Mouse (Mus musculus): ENCODE measurements at regions not wholly inside any gene's neighbourhood (a gene's known extent, or its start where the extent isn't known, plus 50 kb on each side); places are given as distances from the start of the nearest gene placed in this dataset.
A peak's percentile ranks its signal among the peaks of the same experiment; 100 is the strongest.
"Not testable (repeated sequence)": the region's sequence is repeated elsewhere in the genome, so short reads cannot be mapped to it uniquely, and the experiment has no call there.

DNA sequence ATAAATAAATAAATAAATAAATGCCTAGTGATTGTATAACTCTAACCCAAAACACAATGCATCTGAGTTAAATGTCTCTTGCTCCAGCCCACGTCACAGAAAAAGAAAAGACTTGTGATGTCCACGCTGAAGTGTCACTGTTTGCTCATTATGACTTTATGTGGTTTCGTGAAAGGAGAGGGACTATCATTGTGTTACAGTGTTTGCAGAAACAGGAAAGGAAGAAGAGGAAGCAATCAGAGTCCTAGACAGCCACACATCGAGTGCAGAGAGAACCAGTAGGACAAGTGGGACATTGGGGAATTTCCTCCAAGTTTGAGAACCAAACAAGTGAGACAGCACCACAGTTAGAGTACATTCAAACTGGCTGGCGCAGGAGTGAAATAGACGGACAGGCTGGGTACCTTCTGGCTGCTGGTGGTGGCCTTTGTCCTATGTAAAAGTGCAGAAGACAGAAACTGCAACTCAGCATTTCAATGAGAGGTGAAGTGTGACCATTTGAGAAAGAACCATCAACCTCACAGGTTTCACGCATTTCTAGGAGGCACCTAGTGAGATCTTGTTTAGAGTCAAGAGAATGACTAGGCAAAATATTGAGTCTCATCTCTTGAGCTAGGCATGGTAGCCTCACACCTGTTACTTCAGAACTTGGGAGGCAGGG lies 59.6 kb downstream of the Fasl start:
- no peak for DNase-seq (ENCODE audit: low read depth, low spot score)

DNA sequence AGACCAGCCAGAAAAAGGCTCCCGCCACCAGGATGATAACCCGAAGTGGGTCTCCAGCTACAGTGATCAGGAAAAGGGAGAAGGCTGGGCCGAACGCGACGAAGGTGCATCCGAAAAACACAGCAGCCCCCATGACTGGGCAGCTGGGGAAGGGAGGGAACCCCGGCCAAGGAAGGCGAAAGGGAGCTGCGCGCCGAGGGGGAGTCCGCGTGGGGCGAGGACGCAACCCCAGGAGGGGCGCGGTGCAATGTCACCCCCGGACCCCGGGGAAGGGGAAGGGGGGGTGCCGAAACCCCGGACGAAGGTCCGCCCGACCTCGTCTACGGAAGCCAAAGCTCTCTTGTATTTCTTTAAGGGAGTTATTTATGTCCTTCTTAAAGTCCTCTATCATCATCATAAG lies 60.9 kb downstream of the Fasl start:
- DNase-seq (ENCODE audit: low read depth, low spot score): not testable (repeated sequence)

DNA sequence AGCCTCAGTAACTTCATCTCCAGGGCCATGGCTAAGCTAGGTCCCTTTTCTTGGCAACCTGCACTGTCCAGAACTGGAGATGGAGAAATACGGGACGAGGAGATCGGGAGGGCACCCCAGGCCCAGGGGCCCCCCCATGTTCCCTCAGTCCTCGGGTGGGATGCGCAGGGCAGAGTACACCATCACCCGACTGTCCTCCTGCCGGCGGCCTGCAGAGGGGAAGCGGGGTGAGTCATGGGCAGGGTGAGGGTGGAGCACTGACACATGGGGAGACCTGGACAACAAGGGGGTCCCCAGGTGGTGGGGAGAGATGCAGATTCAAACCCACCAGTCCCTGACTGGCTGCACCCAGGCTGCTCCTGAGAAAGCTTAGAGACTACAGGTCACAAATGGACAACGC lies 62.2 kb downstream of the Fasl start:
- not testable (repeated sequence) for DNase-seq (ENCODE audit: low read depth, low spot score)

DNA sequence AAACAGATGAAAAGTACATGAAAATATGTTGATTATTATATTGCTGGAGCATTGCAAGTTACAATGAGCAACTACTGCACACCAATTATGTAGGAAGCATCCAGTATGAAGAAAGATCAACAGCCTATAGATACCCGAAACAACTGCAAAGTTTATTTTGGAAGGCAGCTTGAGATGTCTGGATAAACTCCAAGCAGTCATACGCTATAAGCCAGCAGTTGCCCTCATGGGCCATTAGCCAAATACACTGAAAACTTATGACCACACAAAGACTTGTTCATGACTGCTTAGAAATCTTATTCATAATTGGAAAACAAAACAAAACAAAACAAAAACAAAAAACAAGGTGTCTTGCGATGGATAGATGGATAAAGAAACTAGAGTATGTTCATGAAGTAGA lies 68.4 kb downstream of the Fasl start:
- DNase-seq (ENCODE audit: low read depth, low spot score): no peak

DNA sequence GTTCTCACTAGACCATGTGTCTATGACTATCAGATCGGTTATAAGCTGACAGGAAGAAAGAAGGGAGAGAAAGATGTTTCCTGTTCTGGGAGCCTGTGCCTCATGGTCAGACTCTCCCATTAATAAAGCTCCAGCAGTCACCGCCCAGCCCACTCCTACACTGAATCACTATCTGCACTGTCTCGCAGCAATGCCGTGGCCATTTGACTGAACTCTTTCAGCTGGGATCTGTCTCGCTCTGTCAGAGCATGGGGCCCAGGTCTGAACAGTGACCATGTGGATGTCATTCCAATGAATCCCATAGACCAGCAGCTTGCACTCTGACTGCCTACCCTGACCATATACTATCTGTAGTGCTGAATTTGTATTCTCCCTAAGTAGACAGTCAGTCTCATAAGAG lies 70.0 kb downstream of the Fasl start:
- DNase-seq (ENCODE audit: low read depth, low spot score): no peak

DNA sequence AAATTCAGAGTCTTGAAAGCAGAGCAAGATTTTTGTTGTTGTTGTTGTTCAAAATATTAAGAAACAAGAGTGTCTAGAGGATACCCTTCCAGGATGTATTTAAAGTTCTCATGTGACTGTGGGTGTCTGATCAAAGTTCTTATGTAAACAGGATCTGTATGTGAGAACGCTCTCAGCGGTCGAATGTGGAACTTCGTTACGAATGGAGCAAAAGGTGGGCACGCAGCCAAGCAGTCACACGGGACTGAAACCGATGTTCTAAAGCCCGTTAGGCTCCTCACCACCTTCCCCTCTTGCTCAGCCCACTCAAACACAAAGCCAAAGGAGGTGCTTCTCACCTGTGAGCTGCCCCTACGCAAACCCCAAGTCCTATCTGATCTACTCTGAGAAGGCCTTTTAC lies 75.4 kb downstream of the Fasl start:
- DNase-seq (ENCODE audit: low read depth, low spot score): no peak

DNA sequence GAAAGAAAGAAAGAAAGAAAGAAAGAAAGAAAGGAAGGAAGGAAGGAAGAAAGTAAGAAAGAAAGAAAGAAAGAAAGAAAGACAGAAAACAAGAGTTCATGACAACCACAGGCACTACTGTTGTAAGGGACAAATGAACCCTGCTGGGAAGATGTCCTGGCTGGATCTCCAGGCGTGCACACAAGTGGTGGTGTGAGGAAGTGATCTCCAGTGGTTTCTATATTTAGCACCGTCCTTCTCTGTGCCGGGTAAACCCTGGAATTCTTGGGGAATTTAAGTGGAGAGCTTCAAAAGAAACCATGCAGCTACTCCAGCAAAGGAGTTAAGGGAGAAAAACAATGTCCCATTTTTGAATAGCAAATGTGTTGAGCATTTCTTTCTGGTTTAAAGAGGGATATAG lies 76.0 kb downstream of the Fasl start:
- no peak for DNase-seq (ENCODE audit: low read depth, low spot score)

DNA sequence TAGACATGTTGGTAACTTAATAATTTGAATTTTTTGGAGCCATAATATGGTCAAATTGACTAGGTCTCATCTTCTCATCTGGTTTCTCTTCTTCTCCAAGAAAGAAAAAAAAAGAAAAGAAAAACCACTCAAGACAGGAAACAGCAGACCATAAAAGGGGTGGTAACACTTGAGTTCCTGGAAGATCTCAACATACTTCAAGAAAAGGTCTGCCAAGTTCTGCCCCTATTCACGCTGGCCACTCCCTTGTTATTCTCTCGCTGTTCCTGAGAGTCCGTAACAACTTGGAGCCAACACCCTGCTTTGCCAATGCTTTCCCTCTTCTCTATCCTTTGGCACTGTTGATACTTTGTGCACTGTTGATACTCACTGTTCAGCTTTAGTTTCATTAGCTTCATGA lies 81.2 kb downstream of the Fasl start:
- DNase-seq (ENCODE audit: low read depth, low spot score): no peak

DNA sequence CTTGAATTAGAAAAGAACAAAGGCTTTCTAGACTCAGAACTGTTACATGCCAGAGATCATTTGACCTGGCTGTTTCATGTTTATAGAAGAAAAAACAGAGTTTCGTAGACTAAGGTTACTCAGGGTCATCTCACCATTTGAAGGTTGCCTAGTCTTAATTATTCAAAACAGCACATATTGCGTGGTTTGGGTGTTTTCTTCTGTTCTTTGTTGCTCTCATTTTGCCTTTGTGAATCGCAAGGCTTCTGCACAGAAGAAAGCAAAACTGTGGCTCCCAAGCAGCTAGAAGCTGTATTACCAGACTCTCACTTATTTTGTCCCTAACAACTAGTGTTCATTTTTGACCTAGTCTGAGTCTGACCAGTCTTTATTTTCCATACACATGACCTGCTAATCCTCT lies 83.3 kb downstream of the Fasl start:
- DNase-seq (ENCODE audit: low read depth, low spot score): no peak

DNA sequence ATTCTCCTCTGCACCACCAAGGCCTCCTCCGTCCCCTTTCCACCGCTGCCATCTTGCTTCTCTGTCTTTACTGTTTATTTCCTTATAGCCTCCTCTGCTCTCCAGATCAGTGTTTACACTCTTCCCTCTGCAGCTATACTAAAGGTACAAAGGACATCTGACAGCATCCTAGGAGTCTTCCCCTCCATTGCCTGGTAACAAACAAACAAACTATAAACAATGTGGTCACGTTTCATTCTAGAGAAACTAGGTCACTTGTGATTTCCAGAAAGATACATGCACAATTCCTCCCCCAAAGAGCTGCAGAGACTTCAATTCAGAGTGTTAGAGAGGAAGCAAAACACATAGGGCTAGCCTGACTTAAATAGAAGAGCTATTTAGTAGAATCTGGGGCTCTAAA lies 83.8 kb downstream of the Fasl start:
- no peak for DNase-seq (ENCODE audit: low read depth, low spot score)

DNA sequence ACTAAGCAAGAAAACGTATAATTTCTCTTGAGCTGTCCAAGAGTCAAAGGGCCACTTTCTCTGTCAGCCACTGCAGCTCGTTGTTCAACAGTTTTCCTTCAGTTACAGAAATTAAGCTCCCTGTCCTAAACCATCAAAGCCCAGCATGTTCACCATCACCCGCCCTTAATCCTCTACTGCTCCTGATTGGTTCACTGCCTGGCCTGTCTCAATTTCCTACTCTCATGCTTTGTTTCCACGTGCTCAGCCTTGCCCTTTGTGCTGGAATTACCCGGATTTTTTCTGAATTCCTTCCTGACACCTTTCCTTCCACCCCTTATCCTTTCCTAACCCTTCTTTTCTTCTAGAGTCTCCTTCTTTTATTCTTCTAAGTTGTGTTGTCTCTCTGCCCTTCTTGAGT lies 92.4 kb downstream of the Fasl start:
- DNase-seq (ENCODE audit: low read depth, low spot score): no peak

DNA sequence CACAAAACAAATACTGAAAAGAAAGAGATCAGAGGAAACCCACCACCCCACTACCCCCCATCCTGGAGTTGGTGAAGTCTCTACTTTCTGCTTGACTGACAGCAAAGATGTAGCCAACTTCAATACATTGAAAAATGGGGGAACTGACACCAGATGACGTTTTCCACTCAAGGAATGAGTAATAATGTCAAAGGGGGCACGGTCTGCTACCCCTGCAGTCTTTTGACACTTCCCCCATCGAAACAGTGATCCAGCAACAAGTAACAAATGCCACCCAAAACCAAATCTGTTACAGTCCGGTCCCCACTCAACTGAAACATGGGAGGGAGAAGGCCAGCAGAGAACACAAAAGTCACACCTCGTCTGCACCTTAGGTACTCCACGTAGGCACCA lies 94.5 kb downstream of the Fasl start:
- DNase-seq (ENCODE audit: low read depth, low spot score): peak; percentile 36

DNA sequence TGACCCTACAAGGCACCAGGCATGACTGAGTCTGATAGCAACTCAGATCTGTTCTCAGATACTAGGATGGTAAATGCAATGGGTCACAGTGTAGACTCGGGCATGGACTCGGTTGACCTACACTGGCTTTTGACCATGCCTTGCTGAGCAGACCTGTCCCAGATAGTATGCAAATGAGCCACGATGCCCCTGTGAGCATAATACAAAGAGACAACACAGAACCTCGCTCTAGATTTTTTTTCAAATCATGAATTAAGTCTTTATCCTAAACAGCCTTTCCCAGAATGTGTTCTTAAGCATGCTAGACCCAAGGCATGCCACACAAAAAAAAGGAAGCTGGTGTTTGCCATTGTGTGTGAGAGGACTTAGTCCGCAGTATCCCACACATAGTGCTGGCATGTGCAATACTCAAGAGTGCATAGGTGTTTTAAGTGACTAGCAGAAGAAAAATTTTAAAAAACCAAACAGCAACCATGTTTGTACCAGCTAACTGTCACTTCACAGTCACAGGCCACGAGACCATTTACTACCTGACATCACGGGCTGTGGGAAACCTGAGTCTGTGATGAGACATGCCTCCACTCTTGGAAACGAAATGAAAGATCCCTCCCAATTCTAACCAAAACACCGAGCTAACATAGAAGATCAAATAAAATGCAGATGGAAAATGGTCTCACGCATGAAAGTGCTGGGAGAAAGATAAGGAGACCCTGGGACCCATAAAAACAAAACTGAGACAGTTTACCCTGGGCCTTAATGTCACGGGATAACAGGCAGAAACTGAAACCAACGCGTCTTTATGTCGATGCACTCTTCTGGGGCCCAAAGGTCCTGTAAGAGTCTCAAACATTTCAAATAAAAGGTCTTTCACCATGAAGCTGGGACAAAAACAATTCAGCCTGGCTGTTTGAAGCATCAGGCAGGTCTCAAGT lies 95.2 kb downstream of the Fasl start:
- peak; percentile 7 for DNase-seq (ENCODE audit: low read depth, low spot score)

DNA sequence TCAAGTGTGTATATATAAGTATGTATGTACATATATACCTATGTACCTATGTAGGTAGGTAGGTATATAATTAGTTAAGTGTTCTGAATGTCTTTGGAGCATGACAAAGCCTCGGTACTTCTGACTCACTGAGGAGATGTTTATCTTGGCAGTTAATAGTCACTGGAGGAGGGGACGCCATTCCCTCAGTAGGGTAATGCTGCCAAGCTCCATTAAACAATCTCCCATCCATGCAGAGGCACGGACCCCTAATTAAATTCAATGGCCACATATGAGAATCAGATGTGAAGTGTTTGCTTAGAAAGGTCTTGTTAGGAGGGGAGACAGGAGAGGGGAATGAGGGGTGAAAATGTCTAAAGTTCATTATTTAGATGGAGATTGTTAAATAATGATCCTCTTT lies 99.3 kb downstream of the Fasl start:
- no peak for DNase-seq (ENCODE audit: low read depth, low spot score)

DNA sequence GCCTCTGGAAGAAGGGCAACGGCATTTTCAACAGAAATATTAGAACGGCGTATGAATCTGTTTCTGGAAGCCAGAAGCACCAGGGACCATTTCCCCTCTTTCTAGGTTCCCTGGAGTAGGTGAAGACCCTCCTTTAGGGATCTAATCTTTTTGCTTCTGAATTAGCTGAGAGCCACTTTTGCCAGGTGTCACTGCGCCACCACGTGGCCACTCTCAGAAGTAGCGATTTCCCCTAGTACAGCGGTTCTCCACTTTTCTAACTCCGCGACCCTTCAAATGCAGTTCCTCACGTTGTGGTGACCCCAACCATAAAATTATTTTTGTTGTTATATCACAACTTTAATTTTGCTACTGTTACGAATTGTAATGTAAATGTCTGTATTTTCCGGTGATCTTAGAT lies 100.7 kb downstream of the Fasl start:
- peak; percentile 45 for DNase-seq (ENCODE audit: low read depth, low spot score)

DNA sequence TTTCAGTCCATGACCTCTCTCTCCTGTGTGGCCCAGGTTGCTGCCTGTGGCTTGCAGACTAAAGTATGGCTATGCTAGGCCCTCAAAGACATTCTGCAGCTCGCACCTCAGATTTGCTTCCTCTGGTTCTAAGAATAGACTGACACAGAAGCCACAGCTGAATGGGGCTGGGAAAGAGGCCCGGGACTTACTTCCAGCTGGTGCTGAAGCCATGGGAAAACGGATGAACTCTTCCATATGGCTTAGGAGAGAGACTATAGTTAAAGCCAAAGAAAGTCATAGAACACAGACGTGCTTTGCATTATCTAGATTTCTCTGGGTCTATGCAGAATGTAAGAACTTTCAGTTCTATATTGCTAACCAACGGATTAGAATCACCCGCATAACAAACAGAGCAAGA lies 107.7 kb downstream of the Fasl start:
- DNase-seq (ENCODE audit: low read depth, low spot score): peak; percentile 7

DNA sequence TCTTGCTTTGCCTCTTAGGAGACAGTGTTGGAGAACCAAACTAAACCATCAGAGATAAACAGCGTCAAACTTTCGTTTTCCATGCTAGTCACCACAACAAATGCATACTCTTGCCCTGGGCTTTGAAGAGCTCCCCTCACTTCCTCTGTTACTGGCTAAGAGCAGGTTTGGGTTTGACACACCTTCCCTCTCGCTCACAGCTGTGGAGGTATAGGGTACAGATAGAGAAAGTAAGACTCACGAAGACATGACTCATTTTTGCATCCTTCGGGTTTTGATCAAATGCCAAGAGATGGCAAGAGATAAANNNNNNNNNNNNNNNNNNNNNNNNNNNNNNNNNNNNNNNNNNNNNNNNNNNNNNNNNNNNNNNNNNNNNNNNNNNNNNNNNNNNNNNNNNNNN lies 117.4 kb downstream of the Fasl start:
- DNase-seq (ENCODE audit: low read depth, low spot score): peak; percentile 22

DNA sequence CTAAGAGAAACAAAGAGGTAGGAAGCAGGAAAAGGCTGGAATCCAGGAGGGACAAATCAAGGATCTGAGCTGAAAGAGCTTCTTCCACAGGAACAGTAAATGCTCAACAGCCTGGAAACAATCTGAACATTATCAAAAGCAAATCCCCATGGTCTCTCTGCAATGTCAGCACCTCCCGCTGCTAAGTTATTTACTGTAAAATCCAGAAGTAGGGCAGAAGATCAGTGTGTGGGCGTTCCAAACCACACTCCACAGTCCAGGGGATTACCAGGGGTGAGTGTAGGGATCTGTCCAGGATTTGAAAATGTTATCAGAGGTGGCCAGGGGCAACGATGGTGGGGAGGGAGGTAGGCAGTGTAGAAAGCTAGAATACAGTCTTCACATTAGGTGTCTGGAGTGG lies 124.0 kb downstream of the Fasl start:
- DNase-seq (ENCODE audit: low read depth, low spot score): no peak

DNA sequence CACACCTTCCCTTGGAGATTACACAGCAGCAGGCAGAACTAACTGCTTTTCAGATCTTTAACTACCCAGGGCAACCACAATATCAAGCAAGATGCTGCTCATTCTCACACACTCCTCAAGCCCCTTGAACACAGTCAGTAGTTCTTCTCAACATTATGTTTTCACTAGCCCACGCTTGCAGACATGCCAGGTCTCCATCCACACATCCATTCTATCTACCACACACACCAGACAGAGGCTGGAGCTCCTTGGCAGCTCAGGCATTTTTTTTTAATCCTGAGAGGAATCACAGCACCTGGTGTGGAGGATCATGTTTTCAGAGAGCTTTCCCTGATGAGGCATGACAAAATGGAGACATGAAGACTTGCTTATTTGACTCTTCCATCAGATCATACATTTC lies 124.9 kb downstream of the Fasl start:
- DNase-seq (ENCODE audit: low read depth, low spot score): no peak

DNA sequence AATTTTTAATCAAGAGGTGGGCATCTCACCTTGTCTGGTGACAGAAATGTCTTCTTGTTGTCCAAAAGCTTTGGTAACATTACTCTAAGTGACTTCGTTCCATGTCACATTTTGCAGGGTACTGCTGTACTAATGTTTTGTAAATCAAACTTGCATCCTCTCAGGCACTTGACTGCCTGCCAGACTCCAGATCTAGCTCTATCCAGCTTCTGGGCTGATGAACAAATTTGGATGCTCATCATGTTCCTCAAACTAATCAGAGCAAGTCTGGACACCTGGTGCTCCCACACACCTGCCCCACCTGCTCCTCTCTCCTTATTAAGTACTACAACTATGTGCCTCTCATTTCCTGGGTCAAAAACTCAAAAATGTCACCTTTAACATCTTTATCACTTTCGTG lies 126.1 kb downstream of the Fasl start:
- DNase-seq (ENCODE audit: low read depth, low spot score): no peak

DNA sequence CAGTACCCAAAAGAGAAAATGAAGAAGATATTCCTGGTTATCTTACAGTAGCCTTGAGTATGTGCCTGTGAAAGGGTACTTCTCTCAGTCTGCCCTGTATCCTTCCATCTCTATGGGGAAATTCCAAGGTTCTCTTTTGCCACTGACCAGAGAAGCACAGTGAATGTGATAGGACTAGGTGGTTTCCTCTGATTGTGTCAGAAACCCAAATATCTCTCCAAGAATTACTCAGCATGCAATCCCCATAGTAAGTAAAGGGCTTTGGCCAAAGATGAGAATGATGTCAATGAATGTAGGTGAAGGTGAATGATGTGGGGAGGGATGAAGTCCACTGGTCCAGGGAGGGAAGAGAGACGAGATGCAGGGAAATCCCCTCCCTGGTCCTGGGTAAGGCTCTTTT lies 130.8 kb downstream of the Fasl start:
- DNase-seq (ENCODE audit: low read depth, low spot score): no peak

DNA sequence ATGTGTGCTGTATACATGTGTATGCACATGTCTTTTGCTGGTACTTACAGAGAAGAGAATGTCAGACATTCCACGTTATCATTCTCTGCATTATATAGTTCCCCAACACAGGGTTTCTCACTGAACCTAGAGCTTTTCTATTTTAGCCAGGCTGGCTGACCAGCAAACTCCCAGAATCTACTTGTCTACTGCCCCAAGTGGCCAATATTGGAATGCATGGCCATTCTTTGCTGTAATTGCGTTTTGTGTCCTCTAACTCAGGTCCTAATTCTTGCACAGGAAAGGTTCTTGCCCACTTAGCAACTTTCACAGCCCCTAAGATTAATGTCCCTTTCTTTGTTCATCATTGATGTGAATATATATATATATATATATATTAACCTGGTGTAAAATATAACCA lies 138.9 kb downstream of the Fasl start:
- DNase-seq (ENCODE audit: low read depth, low spot score): no peak

DNA sequence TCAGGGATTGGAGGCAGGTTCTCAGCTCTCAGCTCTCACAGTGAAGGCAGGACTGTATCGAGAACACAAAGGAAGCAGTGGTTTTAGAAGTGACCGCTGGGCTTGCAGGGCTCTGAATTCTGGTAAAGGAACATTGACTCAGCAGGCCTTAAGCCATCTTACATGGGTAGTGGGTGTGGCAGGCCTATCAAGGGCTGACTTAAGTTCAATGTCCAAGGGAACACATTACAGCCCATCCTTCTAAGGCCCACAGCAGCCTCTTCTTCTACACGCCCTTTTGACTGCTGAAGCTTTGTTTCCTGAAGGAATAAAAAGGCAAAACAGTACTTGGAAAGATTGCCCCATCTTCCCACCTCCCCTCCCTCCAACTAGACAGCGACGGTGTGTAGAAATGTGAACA lies 137.6 kb downstream of the Tnfsf18 start:
- DNase-seq (ENCODE audit: low read depth, low spot score): no peak

All from A20 (cell line).